Mouse (Mus musculus): ENCODE measurements at regions not wholly inside any gene's neighbourhood (a gene's known extent, or its start where the extent isn't known, plus 50 kb on each side); places are given as distances from the start of the nearest gene placed in this dataset.

DNA sequence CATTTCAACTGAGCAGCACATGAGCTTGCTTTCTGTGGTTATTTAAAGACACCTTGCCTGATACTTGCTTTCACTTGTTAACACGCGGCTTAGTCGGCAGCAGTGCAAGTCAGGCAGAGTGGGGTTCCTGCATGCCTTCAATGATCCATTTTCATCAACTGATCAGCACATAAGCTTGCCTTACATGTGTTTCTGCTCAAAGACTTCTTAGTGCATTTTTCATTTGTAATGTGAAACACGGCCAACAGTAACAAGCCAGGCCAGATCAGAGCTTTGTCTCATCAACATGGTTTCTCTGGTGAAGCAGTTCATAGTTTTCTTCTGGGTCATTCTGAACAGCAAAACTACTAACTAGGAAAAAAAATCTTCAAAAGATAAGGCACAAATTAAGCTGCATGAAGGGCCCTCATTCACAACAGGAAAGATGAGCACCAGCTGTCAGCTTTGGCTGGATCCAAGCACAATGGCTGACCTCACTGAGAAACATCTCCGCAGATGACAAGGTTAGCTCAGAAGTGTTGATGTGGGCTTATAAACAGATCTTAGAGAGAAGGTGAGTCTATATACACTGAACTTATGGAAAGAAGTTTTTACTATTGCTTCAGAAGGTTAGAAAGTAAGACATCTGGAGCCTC lies 100.2 kb upstream of the Dock1 start:
- TF ChIP-seq CTCF (IDR thresholded peaks at IDR 0.05; ENCODE audit: control insufficient read depth, insufficient read depth, insufficient read length) (no peak), MAX (IDR thresholded peaks at IDR 0.05) (no peak), MYOD1 (IDR thresholded peaks at IDR 0.05; ENCODE audit: control insufficient read depth, insufficient read length, low read depth) (no peak)
